Mouse (Mus musculus): ENCODE results near the gene a. TPM values are rescaled to one million over a fixed set of nuclear protein-coding genes. Genes with fewer than 3 reads are reported as not detected.

The a gene
- polyA plus RNA-seq, 1 experiment from 2014 or later, result 21.4 TPM

GRCm38 (mm10) chr2:155098720-155099380 lies 307.6 kb downstream of the a start:
- no peaks in the 10 kb centered on the region for H3K9me3 ChIP-seq
- WGBS, result 87% methylated on average over 9 of the region's 9 CpGs
- H3K4me1 ChIP-seq, result no peaks in the 10 kb centered on the region
- no peaks in the 10 kb centered on the region for H3K36me3 ChIP-seq
- no peak for ATAC-seq (ENCODE audit: insufficient number of reproducible peaks, low FRiP score, low TSS enrichment, low read depth)
- no peak overlapping the region for H3K4me3 ChIP-seq
- H3K4me2 ChIP-seq, result no peak overlapping the region
- H3K27me3 ChIP-seq, result no peaks in the 10 kb centered on the region
- H3K9ac ChIP-seq, result no peak overlapping the region
- no peak overlapping the region for H3K27ac ChIP-seq

GRCm38 (mm10) chr2:155099421-155099820 lies 308.2 kb downstream of the a start:
- Histone ChIP-seq H3K27ac (no peak overlapping the region), H3K4me2 (no peak overlapping the region), H3K9me3 (no peaks in the 10 kb centered on the region), H3K36me3 (no peaks in the 10 kb centered on the region), H3K9ac (no peak overlapping the region), H3K27me3 (no peaks in the 10 kb centered on the region), H3K4me1 (no peaks in the 10 kb centered on the region), H3K4me3 (no peak overlapping the region)
- ATAC-seq (ENCODE audit: insufficient number of reproducible peaks, low FRiP score, low TSS enrichment, low read depth), result no peak
- 62% methylated on average over 7 of the region's 7 CpGs for WGBS

- 72% methylated on average over 14 of the region's 14 CpGs for WGBS
- H3K4me2 ChIP-seq, result no peak overlapping the region
Observed at GRCm38 (mm10) chr2:155099994-155100795, 309.0 kb downstream of the a start.

More at GRCm38 (mm10) chr2:155099994-155100795, 309.0 kb downstream of the a start:
- Histone ChIP-seq H3K4me3 (no peak overlapping the region), H3K9me3 (no peaks in the 10 kb centered on the region), H3K27ac (no peak overlapping the region), H3K4me1 (no peaks in the 10 kb centered on the region), H3K27me3 (no peaks in the 10 kb centered on the region), H3K36me3 (no peaks in the 10 kb centered on the region), H3K9ac (no peak overlapping the region)
- ATAC-seq (ENCODE audit: insufficient number of reproducible peaks, low FRiP score, low TSS enrichment, low read depth), result no peak

Other genes with a start within 250 kb of the a start
- 0.67 and 0.71 TPM in 2 replicates for gene 1700003F12Rik, start 244.3 kb upstream of the a start, polyA plus RNA-seq (2015; fragmentation: Nextera tagmentation; extraction: Ambion mirVana)
- 0.19 and 0.37 TPM in 2 replicates for gene Actl10, start 239.6 kb upstream of the a start, polyA plus RNA-seq (2015; fragmentation: Nextera tagmentation; extraction: Ambion mirVana)
- gene Necab3, start 232.5 kb upstream of the a start, polyA plus RNA-seq (2015; fragmentation: Nextera tagmentation; extraction: Ambion mirVana), result 3.7 and 4.0 TPM in 2 replicates
- gene E2f1, start 221.5 kb upstream of the a start, polyA plus RNA-seq (2015; fragmentation: Nextera tagmentation; extraction: Ambion mirVana), result 18.3 and 23.1 TPM in 2 replicates
- gene Pxmp4, start 187.7 kb upstream of the a start, polyA plus RNA-seq (2015; fragmentation: Nextera tagmentation; extraction: Ambion mirVana), result 30.8 and 32.3 TPM in 2 replicates
- gene Zfp341, start 178.1 kb upstream of the a start, polyA plus RNA-seq (2015; fragmentation: Nextera tagmentation; extraction: Ambion mirVana), result 1.2 and 1.5 TPM in 2 replicates
- 0.67 TPM in 1 of 2 replicates, not detected in the other for gene 4930519P11Rik, start 178.0 kb upstream of the a start, polyA plus RNA-seq (2015; fragmentation: Nextera tagmentation; extraction: Ambion mirVana)
- gene Chmp4b, start 139.7 kb upstream of the a start, polyA plus RNA-seq (2015; fragmentation: Nextera tagmentation; extraction: Ambion mirVana), result 31.6 and 36.9 TPM in 2 replicates
- gene Gm14214, start 21.4 kb upstream of the a start, polyA plus RNA-seq (2015; fragmentation: Nextera tagmentation; extraction: Ambion mirVana), result not detected in 2 replicates
- 40.2 and 53.6 TPM in 2 replicates for gene Raly, start 306 bp upstream of the a start, polyA plus RNA-seq (2015; fragmentation: Nextera tagmentation; extraction: Ambion mirVana)
- gene Eif2s2, start 101.5 kb downstream of the a start, polyA plus RNA-seq (2015; fragmentation: Nextera tagmentation; extraction: Ambion mirVana), result 90.6 and 98.5 TPM in 2 replicates
- 2.9 and 3.7 TPM in 2 replicates for gene Gm14226, start 226.9 kb downstream of the a start, polyA plus RNA-seq (2015; fragmentation: Nextera tagmentation; extraction: Ambion mirVana)

Data from limb, embryonic 15.5 days (tissue).